Mouse (Mus musculus): ENCODE data around the gene Ncan.

Gene Ncan

GRCm38 (mm10) chr8:70120667-70121066, at the start of gene Ncan:
Gene Ncan, minus strand, starts transcription at chr8:70120873.
- DNase-seq (ENCODE audit: low read depth in 2 of 2, low spot score in 2 of 2), result no peak

GRCm38 (mm10) chr8:70170116-70170515, 49.4 kb upstream of the Ncan start:
- DNase-seq (ENCODE audit: low read depth in 2 of 2, low spot score in 2 of 2), result no peak

- peak; percentile 73 to 76 for DNase-seq (ENCODE audit: low read depth in 2 of 2, low spot score in 2 of 2)
These were observed 45.9 kb upstream of the Ncan start for GRCm38 (mm10) chr8:70166504-70167110.

GRCm38 (mm10) chr8:70163316-70163715, 42.6 kb upstream of the Ncan start:
- no peak for DNase-seq (ENCODE audit: low read depth in 2 of 2, low spot score in 2 of 2)

GRCm38 (mm10) chr8:70160015-70160414, 39.3 kb upstream of the Ncan start:
- DNase-seq (ENCODE audit: low read depth in 2 of 2, low spot score in 2 of 2), result no peak

GRCm38 (mm10) chr8:70159211-70159610, 38.5 kb upstream of the Ncan start:
- DNase-seq (ENCODE audit: low read depth in 2 of 2, low spot score in 2 of 2), result no peak

GRCm38 (mm10) chr8:70158069-70158853, 37.6 kb upstream of the Ncan start:
- peak; percentile 57 to 73 for DNase-seq (ENCODE audit: low read depth in 2 of 2, low spot score in 2 of 2)

GRCm38 (mm10) chr8:70157240-70157800, 36.6 kb upstream of the Ncan start:
- no peak for DNase-seq (ENCODE audit: low read depth in 2 of 2, low spot score in 2 of 2)

GRCm38 (mm10) chr8:70152537-70153257, 32.0 kb upstream of the Ncan start:
- peak in 1 of 2 experiments; percentile 23 for DNase-seq (ENCODE audit: low read depth in 2 of 2, low spot score in 2 of 2)

GRCm38 (mm10) chr8:70150158-70150557, 29.5 kb upstream of the Ncan start:
- DNase-seq (ENCODE audit: low read depth in 2 of 2, low spot score in 2 of 2), result no peak

GRCm38 (mm10) chr8:70147678-70148607, 27.3 kb upstream of the Ncan start:
- DNase-seq (ENCODE audit: low read depth in 2 of 2, low spot score in 2 of 2), result no peak

GRCm38 (mm10) chr8:70139981-70140380, 19.3 kb upstream of the Ncan start:
- DNase-seq (ENCODE audit: low read depth in 2 of 2, low spot score in 2 of 2), result no peak

- DNase-seq (ENCODE audit: low read depth in 2 of 2, low spot score in 2 of 2), result peak; percentile 96 to 99
These were observed 18.6 kb upstream of the Ncan start, which contains the start of the genes Rfxank, Borcs8 and Mef2b for GRCm38 (mm10) chr8:70139026-70139857. Gene Rfxank, minus strand, starts transcription at chr8:70139154. Gene Borcs8, plus strand, starts transcription at chr8:70139499. Gene Mef2b, plus strand, starts transcription at chr8:70139711.

- DNase-seq (ENCODE audit: low read depth in 2 of 2, low spot score in 2 of 2), result no peak
These were observed 17.2 kb upstream of the Ncan start for GRCm38 (mm10) chr8:70137890-70138289.

GRCm38 (mm10) chr8:70136591-70136990, 15.9 kb upstream of the Ncan start:
- DNase-seq (ENCODE audit: low read depth in 2 of 2, low spot score in 2 of 2), result no peak

- DNase-seq (ENCODE audit: low read depth in 2 of 2, low spot score in 2 of 2), result no peak
These were observed 14.3 kb upstream of the Ncan start for GRCm38 (mm10) chr8:70134931-70135330.

GRCm38 (mm10) chr8:70134086-70134485, 13.4 kb upstream of the Ncan start:
- no peak for DNase-seq (ENCODE audit: low read depth in 2 of 2, low spot score in 2 of 2)

GRCm38 (mm10) chr8:70131166-70131883, 10.7 kb upstream of the Ncan start, which contains the start of gene Nr2c2ap:
Gene Nr2c2ap, plus strand, starts transcription at chr8:70131333.
- DNase-seq (ENCODE audit: low read depth in 2 of 2, low spot score in 2 of 2), result peak; percentile 74 to 80

GRCm38 (mm10) chr8:70130066-70130465, 9.4 kb upstream of the Ncan start:
- no peak for DNase-seq (ENCODE audit: low read depth in 2 of 2, low spot score in 2 of 2)
